ENCODE assay signal across 11 mouse cellular contexts in genomic region chr2:35703241-35703640, GRCm38 (mm10).
DNase-seq lines count a peak whose midpoint lies in the region; ATAC-seq and TF ChIP-seq lines count a peak whose summit lies in the region.
"Had no signal": no experiment of that assay in that cellular context is flagged by ENCODE, and none has a peak within 500 bp of the region (broad histone marks: within the 10 kb centered on the region; RNA-seq: fewer than 3 reads in every experiment).

No protein-coding gene starts in this region.

- ATAC-seq in lung, embryonic 15.5 days (ENCODE audit: borderline replicate concordance, extremely low read depth, low FRiP score, low TSS enrichment) = no peak
- no peak for ATAC-seq in limb, embryonic 12.5 days (ENCODE audit: insufficient number of reproducible peaks, insufficient read depth, low FRiP score, low TSS enrichment, low read depth)
- no peak for ATAC-seq in frontal cortex, adult (ENCODE audit: low TSS enrichment)

- TF ChIP-seq CTCF in gastrocnemius, adult 2 months (IDR thresholded peaks at IDR 0.05) = no peak

- 62% methylated on average over 3 of the region's 3 CpGs for WGBS in lung, embryonic 15.5 days
- WGBS in limb, embryonic 12.5 days = 98% methylated on average over 3 of the region's 3 CpGs

- peaks cover 8% of the 10 kb centered on the region; the same call in 1 of the 2 replicates for H3K36me3 ChIP-seq in lung, embryonic 15.5 days
- peaks cover 15% of the 10 kb centered on the region; the same call in 1 of the 2 replicates for H3K36me3 ChIP-seq in limb, embryonic 12.5 days

- no peak overlapping the region for H3K9ac ChIP-seq in lung, embryonic 15.5 days
- H3K9ac ChIP-seq in limb, embryonic 12.5 days (replicated peaks) = no peak overlapping the region

- peaks cover 47% of the 10 kb centered on the region for H3K4me1 ChIP-seq in lung, embryonic 15.5 days
- H3K4me1 ChIP-seq in brown adipose tissue, adult 24 weeks (ENCODE audit: control insufficient read depth, insufficient read depth, insufficient read length, low read length) = peaks cover 74% of the 10 kb centered on the region
- H3K4me1 ChIP-seq in limb, embryonic 12.5 days (replicated peaks) = peaks cover 60% of the 10 kb centered on the region

- H3K4me3 ChIP-seq in gastrocnemius, adult 2 months = no peak overlapping the region
- H3K4me3 ChIP-seq in lung, embryonic 15.5 days = no peak overlapping the region
- no peak overlapping the region for H3K4me3 ChIP-seq in brown adipose tissue, adult 24 weeks (ENCODE audit: insufficient read depth, low read depth, low read length)
- no peak overlapping the region for H3K4me3 ChIP-seq in limb, embryonic 12.5 days (replicated peaks)
- H3K4me3 ChIP-seq: megakaryocyte, embryonic 14.5 days had no signal

- no peak overlapping the region for H3K4me2 ChIP-seq in lung, embryonic 15.5 days
- no peak overlapping the region for H3K4me2 ChIP-seq in limb, embryonic 12.5 days

- no peak for DNase-seq in gastrocnemius, adult 2 months
- DNase-seq in gastrocnemius, postnatal 14 days = no peak
- DNase-seq in lung, postnatal 25 days (ENCODE audit: low spot score) = no peak
- no peak for DNase-seq in liver
- DNase-seq: adrenal gland, postnatal 10 days; thymus, postnatal 4 days had no signal

- no peaks in the 10 kb centered on the region for H3K9me3 ChIP-seq in lung, embryonic 15.5 days
- no peaks in the 10 kb centered on the region for H3K9me3 ChIP-seq in limb, embryonic 12.5 days

- intact Hi-C loops in gastrocnemius, adult 2 months (cut with DNase I) = no loop called here
- intact Hi-C loops in gastrocnemius, postnatal 14 days (cut with DNase I; ENCODE audit: low total_unique reads) = no loop called here

- H3K27ac ChIP-seq in gastrocnemius, adult 2 months = peak overlapping the region; percentile 84
- H3K27ac ChIP-seq in lung, embryonic 15.5 days = peak overlapping the region; percentile 66
- peak overlapping the region; percentile 59 for H3K27ac ChIP-seq in brown adipose tissue, adult 24 weeks (replicated peaks; ENCODE audit: low read depth, low read length)
- H3K27ac ChIP-seq in limb, embryonic 12.5 days = peak overlapping the region; percentile 88

- no peaks in the 10 kb centered on the region for H3K27me3 ChIP-seq in lung, embryonic 15.5 days
- H3K27me3 ChIP-seq in limb, embryonic 12.5 days = no peaks in the 10 kb centered on the region
